Comparison of ENCODE assay signal across 2 mouse cellular contexts in the genomic region with DNA sequence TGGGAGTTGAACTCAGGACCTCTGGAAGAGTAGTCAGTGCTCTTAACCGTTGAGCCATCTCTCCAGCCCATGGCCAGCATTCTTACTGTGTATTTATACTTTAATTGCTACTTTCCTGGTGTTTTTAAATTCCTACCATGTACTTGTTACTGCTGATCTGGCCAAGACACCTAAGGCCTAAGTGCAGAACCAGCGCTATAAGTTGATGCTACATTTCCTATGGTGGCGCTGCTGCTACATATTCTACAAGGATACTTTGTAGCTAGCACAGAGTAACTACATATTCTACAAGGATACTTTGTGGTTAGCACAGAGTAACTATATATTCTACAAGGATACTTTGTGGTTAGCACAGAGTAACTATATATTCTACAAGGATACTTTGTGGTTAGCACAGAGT. TPM values are rescaled to one million over a fixed set of nuclear protein-coding genes. Genes with fewer than 3 reads are reported as not detected.
"Had no signal": no experiment of that assay in that cellular context is flagged by ENCODE, and none has a peak within 500 bp of the region (broad histone marks: within the 10 kb centered on the region; RNA-seq: fewer than 3 reads in every experiment).

No protein-coding gene starts in this region.

RNA-seq across cellular contexts. Expression of a gene that starts 26.7 kb away (rescaled TPM):
- total RNA-seq: hematopoietic stem cell, adult 5-6 weeks had no signal
- polyA plus RNA-seq: inflammation-experienced regulatory T-cells, adult 6 months had no signal
